Mouse (Mus musculus): ENCODE results near the gene Resp18. TPM values are rescaled to one million over a fixed set of nuclear protein-coding genes. Genes with fewer than 3 reads are reported as not detected.

The Resp18 gene
- polyA plus RNA-seq, 1 experiment from 2014 or later = not detected

- H3K27me3 ChIP-seq (replicated peaks; ENCODE audit: control insufficient read depth, insufficient read depth, low read length) = no peaks in the 10 kb centered on the region
- H3K9me3 ChIP-seq (ENCODE audit: control insufficient read depth, low read length) = no peaks in the 10 kb centered on the region
- peaks cover 2% of the 10 kb centered on the region; the same call in 1 of the 2 replicates for H3K4me1 ChIP-seq (replicated peaks; ENCODE audit: control insufficient read depth, insufficient read depth, low read length)
- no peak within 1 kb of the TSS for H3K9ac ChIP-seq (ENCODE audit: low read depth, low read length)
- H3K27ac ChIP-seq (ENCODE audit: low read depth, low read length) = no peak within 1 kb of the TSS
- ATAC-seq (replicated peaks; ENCODE audit: low FRiP score) (no peak), DNase-seq (ENCODE audit: low spot score) (no peak)
- H3K4me2 ChIP-seq = no peak within 1 kb of the TSS
- 71% methylated on average over 5 of the region's 5 CpGs for WGBS
- H3K4me3 ChIP-seq (ENCODE audit: low read depth, low read length) = no peak within 1 kb of the TSS
- no peaks in the 10 kb centered on the region for H3K36me3 ChIP-seq (ENCODE audit: control insufficient read depth, insufficient read depth, low read length)
Observed at GRCm38 (mm10) chr1:75231664-75232152, 46.5 kb downstream of the Resp18 start, which contains the start of gene A630095N17Rik. A630095N17Rik (minus strand) TSS chr1:75232102.

GRCm38 (mm10) chr1:75231224-75231623 lies 47.0 kb downstream of the Resp18 start:
- Histone ChIP-seq H3K27ac (ENCODE audit: low read depth, low read length) (no peak overlapping the region), H3K4me1 (replicated peaks; ENCODE audit: control insufficient read depth, insufficient read depth, low read length) (peaks cover 2% of the 10 kb centered on the region; the same call in 1 of the 2 replicates)

GRCm38 (mm10) chr1:75230335-75230994 lies 47.8 kb downstream of the Resp18 start:
- no peak for DNase-seq (ENCODE audit: low spot score)
- no peak overlapping the region for H3K4me2 ChIP-seq

More at GRCm38 (mm10) chr1:75231224-75231623, 47.0 kb downstream of the Resp18 start:
- Histone ChIP-seq H3K27me3 (replicated peaks; ENCODE audit: control insufficient read depth, insufficient read depth, low read length) (no peaks in the 10 kb centered on the region), H3K9me3 (ENCODE audit: control insufficient read depth, low read length) (no peaks in the 10 kb centered on the region), H3K9ac (ENCODE audit: low read depth, low read length) (no peak overlapping the region), H3K4me3 (ENCODE audit: low read depth, low read length) (no peak overlapping the region), H3K36me3 (ENCODE audit: control insufficient read depth, insufficient read depth, low read length) (no peaks in the 10 kb centered on the region), H3K4me2 (no peak overlapping the region)
- no peak for DNase-seq (ENCODE audit: low spot score)
- no peak for ATAC-seq (replicated peaks; ENCODE audit: low FRiP score)
- 76% methylated on average over 4 of the region's 4 CpGs for WGBS

GRCm38 (mm10) chr1:75229158-75229557 lies 49.1 kb downstream of the Resp18 start:
- ATAC-seq (replicated peaks; ENCODE audit: low FRiP score) (peak; percentile 77), DNase-seq (ENCODE audit: low spot score) (no peak)
- Histone ChIP-seq H3K4me2 (no peak overlapping the region), H3K36me3 (ENCODE audit: control insufficient read depth, insufficient read depth, low read length) (no peaks in the 10 kb centered on the region), H3K9me3 (ENCODE audit: control insufficient read depth, low read length) (no peaks in the 10 kb centered on the region), H3K9ac (ENCODE audit: low read depth, low read length) (no peak overlapping the region), H3K4me3 (ENCODE audit: low read depth, low read length) (no peak overlapping the region), H3K27me3 (replicated peaks; ENCODE audit: control insufficient read depth, insufficient read depth, low read length) (no peaks in the 10 kb centered on the region), H3K27ac (ENCODE audit: low read depth, low read length) (peak overlapping the region; percentile 19; the same call in 1 of the 2 replicates), H3K4me1 (replicated peaks; ENCODE audit: control insufficient read depth, insufficient read depth, low read length) (peaks cover 6% of the 10 kb centered on the region; the same call in 1 of the 2 replicates)
- WGBS = 53% methylated on average over 4 of the region's 4 CpGs

More at GRCm38 (mm10) chr1:75230335-75230994, 47.8 kb downstream of the Resp18 start:
- no peaks in the 10 kb centered on the region for H3K9me3 ChIP-seq (ENCODE audit: control insufficient read depth, low read length)
- ATAC-seq (replicated peaks; ENCODE audit: low FRiP score) = 0 out of 2 replicates have a peak, but pooled peaks have one; percentile 39
- H3K4me1 ChIP-seq (replicated peaks; ENCODE audit: control insufficient read depth, insufficient read depth, low read length) = peaks cover 4% of the 10 kb centered on the region
- H3K27ac ChIP-seq (ENCODE audit: low read depth, low read length) = no peak overlapping the region
- H3K36me3 ChIP-seq (ENCODE audit: control insufficient read depth, insufficient read depth, low read length) = no peaks in the 10 kb centered on the region
- no peak overlapping the region for H3K4me3 ChIP-seq (ENCODE audit: low read depth, low read length)
- no peak overlapping the region for H3K9ac ChIP-seq (ENCODE audit: low read depth, low read length)
- H3K27me3 ChIP-seq (replicated peaks; ENCODE audit: control insufficient read depth, insufficient read depth, low read length) = no peaks in the 10 kb centered on the region
- WGBS = 64% methylated on average over 7 of the region's 7 CpGs

GRCm38 (mm10) chr1:75227653-75228052 lies 50.6 kb downstream of the Resp18 start:
- Histone ChIP-seq H3K9me3 (ENCODE audit: control insufficient read depth, low read length) (no peaks in the 10 kb centered on the region), H3K27me3 (replicated peaks; ENCODE audit: control insufficient read depth, insufficient read depth, low read length) (no peaks in the 10 kb centered on the region), H3K36me3 (ENCODE audit: control insufficient read depth, insufficient read depth, low read length) (no peaks in the 10 kb centered on the region), H3K4me1 (replicated peaks; ENCODE audit: control insufficient read depth, insufficient read depth, low read length) (peaks cover 6% of the 10 kb centered on the region; the same call in 1 of the 2 replicates), H3K27ac (ENCODE audit: low read depth, low read length) (no peak overlapping the region), H3K4me3 (ENCODE audit: low read depth, low read length) (no peak overlapping the region), H3K9ac (ENCODE audit: low read depth, low read length) (no peak overlapping the region; the same call in 1 of the 2 replicates), H3K4me2 (no peak overlapping the region)
- ATAC-seq (replicated peaks; ENCODE audit: low FRiP score) (no peak), DNase-seq (ENCODE audit: low spot score) (no peak)
- WGBS = 78% methylated on average over 1 of the region's 1 CpGs

- Histone ChIP-seq H3K4me3 (ENCODE audit: low read depth, low read length) (no peak overlapping the region), H3K9ac (ENCODE audit: low read depth, low read length) (no peak overlapping the region), H3K4me2 (no peak overlapping the region), H3K27ac (ENCODE audit: low read depth, low read length) (no peak overlapping the region), H3K36me3 (ENCODE audit: control insufficient read depth, insufficient read depth, low read length) (no peaks in the 10 kb centered on the region), H3K27me3 (replicated peaks; ENCODE audit: control insufficient read depth, insufficient read depth, low read length) (0 out of 2 replicates have a peak, but pooled peaks cover 2% of the 10 kb centered on the region), H3K9me3 (ENCODE audit: control insufficient read depth, low read length) (no peaks in the 10 kb centered on the region), H3K4me1 (replicated peaks; ENCODE audit: control insufficient read depth, insufficient read depth, low read length) (peaks cover 6% of the 10 kb centered on the region; the same call in 1 of the 2 replicates)
- DNase-seq (ENCODE audit: low spot score) (no peak), ATAC-seq (replicated peaks; ENCODE audit: low FRiP score) (no peak)
- 42% methylated on average over 2 of the region's 2 CpGs for WGBS
Observed at GRCm38 (mm10) chr1:75226138-75226537, 52.1 kb downstream of the Resp18 start.

- no peaks in the 10 kb centered on the region for H3K9me3 ChIP-seq (ENCODE audit: control insufficient read depth, low read length)
- no peak overlapping the region for H3K27ac ChIP-seq (ENCODE audit: low read depth, low read length)
- DNase-seq (ENCODE audit: low spot score) (no peak), ATAC-seq (replicated peaks; ENCODE audit: low FRiP score) (no peak)
- H3K4me2 ChIP-seq = no peak overlapping the region
- no peak overlapping the region for H3K4me3 ChIP-seq (ENCODE audit: low read depth, low read length)
- H3K27me3 ChIP-seq (replicated peaks; ENCODE audit: control insufficient read depth, insufficient read depth, low read length) = peaks cover 8% of the 10 kb centered on the region
- H3K4me1 ChIP-seq (replicated peaks; ENCODE audit: control insufficient read depth, insufficient read depth, low read length) = peaks cover 6% of the 10 kb centered on the region; the same call in 1 of the 2 replicates
- H3K9ac ChIP-seq (ENCODE audit: low read depth, low read length) = no peak overlapping the region
- WGBS = 48% methylated on average over 3 of the region's 3 CpGs
- no peaks in the 10 kb centered on the region for H3K36me3 ChIP-seq (ENCODE audit: control insufficient read depth, insufficient read depth, low read length)
Observed at GRCm38 (mm10) chr1:75225473-75225872, 52.7 kb downstream of the Resp18 start.

- 47% methylated on average over 6 of the region's 6 CpGs for WGBS
- H3K36me3 ChIP-seq (ENCODE audit: control insufficient read depth, insufficient read depth, low read length) = no peaks in the 10 kb centered on the region
- H3K9ac ChIP-seq (ENCODE audit: low read depth, low read length) = no peak overlapping the region
- no peak for DNase-seq (ENCODE audit: low spot score)
- no peak overlapping the region for H3K27ac ChIP-seq (ENCODE audit: low read depth, low read length)
- peaks cover 10% of the 10 kb centered on the region; the same call in 1 of the 2 replicates for H3K4me1 ChIP-seq (replicated peaks; ENCODE audit: control insufficient read depth, insufficient read depth, low read length)
- H3K27me3 ChIP-seq (replicated peaks; ENCODE audit: control insufficient read depth, insufficient read depth, low read length) = peaks cover 20% of the 10 kb centered on the region
- H3K4me3 ChIP-seq (ENCODE audit: low read depth, low read length) = no peak overlapping the region
- no peak for ATAC-seq (replicated peaks; ENCODE audit: low FRiP score)
- no peak overlapping the region for H3K4me2 ChIP-seq
- H3K9me3 ChIP-seq (ENCODE audit: control insufficient read depth, low read length) = no peaks in the 10 kb centered on the region
Observed at GRCm38 (mm10) chr1:75223532-75223931, 54.7 kb downstream of the Resp18 start.
